Mouse (Mus musculus) embryonic facial prominence, embryonic 12.5 days (tissue): ENCODE data around the gene Glcci1. TPM values are rescaled to one million over a fixed set of nuclear protein-coding genes. Genes with fewer than 3 reads are reported as not detected.

ENCODE experiments used
- ATAC-seq: fragments of 200-750 bp; cut with Nextera tagmentation; 2 replicates; pipeline ENCODE4 v1.8.0; 2017; ENCODE audit not compliant: insufficient number of reproducible peaks, insufficient read depth, low FRiP score, low TSS enrichment
- H3K27ac ChIP-seq: fragments of 300-500 bp; sonication (generic); 2 replicates; pipeline ENCODE4 v1.5.1; 2016; ENCODE audit warnings: mild to moderate bottlenecking
- H3K27me3 ChIP-seq: fragments of 300-500 bp; sonication (generic); 2 replicates; pipeline ENCODE4 v1.6.1; 2016; ENCODE audit warnings: mild to moderate bottlenecking, moderate library complexity
- H3K36me3 ChIP-seq: fragments of 300-500 bp; sonication (generic); 2 replicates; pipeline ENCODE4 v1.6.1; 2016; ENCODE audit warnings: mild to moderate bottlenecking
- H3K4me1 ChIP-seq: fragments of 300-500 bp; sonication (generic); 2 replicates; pipeline ENCODE4 v1.6.1; 2016
- H3K4me2 ChIP-seq: fragments of 300-500 bp; sonication (generic); replicated peaks from 2 replicates; pipeline ENCODE4 v1.6.1; 2016; ENCODE audit warnings: mild to moderate bottlenecking, moderate library complexity
- H3K4me3 ChIP-seq: fragments of 300-500 bp; sonication (generic); 2 replicates; pipeline ENCODE4 v1.5.1; 2016; ENCODE audit warnings: mild to moderate bottlenecking
- H3K9ac ChIP-seq: fragments of 300-500 bp; sonication (generic); 2 replicates; pipeline ENCODE4 v1.6.1; 2016; ENCODE audit warnings: mild to moderate bottlenecking, moderate library complexity
- H3K9me3 ChIP-seq: fragments of 300-500 bp; sonication (generic); 2 replicates; pipeline ENCODE4 v1.6.1; 2016; ENCODE audit warnings: mild to moderate bottlenecking, moderate library complexity
- WGBS: fragments of 180-500 bp; shearing (Covaris S2); methylation state at CpG from one replicate; pipeline ENCODE4 v1.1.7; 2016; 5-methylcytosine and 5-hydroxymethylcytosine counted together
- polyA plus RNA-seq: library from polyadenylated mRNA; unstranded; fragments of >200 nt; fragmentation: Nextera tagmentation; extraction: Ambion mirVana; gene quantifications from 2 replicates; pipeline ENCODE4 v1.2.1, GENCODE M21; 2016

The Glcci1 gene
- polyA plus RNA-seq, 1 experiment from 2014 or later: 15.9 TPM

DNA sequence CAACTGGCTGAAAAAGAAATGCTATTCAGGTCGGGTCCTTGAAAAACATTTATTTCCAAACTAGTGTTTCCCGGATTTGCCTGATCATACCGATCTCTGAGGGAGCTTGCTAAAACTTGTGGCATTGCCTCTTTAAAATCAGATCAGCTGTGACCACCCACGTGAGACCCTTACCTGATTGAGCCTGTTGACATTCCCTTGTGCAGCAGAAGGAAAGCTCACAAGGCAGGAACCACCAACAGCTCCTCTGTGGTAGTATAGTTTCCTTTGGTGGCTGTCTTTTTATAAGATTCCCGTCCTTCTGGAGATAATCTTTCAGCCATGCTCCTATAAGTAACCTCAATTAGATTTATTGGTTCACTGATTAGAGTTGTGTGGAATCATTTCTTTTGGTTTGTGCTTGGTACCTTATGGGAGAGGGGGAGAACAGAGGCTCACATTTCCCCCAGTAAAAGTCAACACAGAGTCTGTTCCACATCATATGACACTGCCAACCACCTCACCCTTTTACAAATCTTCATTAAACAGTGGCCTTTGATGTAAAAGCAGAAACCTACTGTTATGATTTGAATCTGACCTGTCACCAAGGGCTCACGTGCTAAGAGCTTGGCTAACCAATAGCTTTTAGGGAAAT lies 12.0 kb upstream of the Glcci1 start:
- ATAC-seq: no peak
- WGBS: 61% methylated on average over 6 of the region's 6 CpGs
- Histone ChIP-seq H3K27me3 (no peaks in the 10 kb centered on the region), H3K9me3 (no peaks in the 10 kb centered on the region), H3K27ac (no peak overlapping the region), H3K4me3 (no peak overlapping the region), H3K36me3 (no peaks in the 10 kb centered on the region), H3K9ac (no peak overlapping the region), H3K4me1 (no peaks in the 10 kb centered on the region), H3K4me2 (no peak overlapping the region)

DNA sequence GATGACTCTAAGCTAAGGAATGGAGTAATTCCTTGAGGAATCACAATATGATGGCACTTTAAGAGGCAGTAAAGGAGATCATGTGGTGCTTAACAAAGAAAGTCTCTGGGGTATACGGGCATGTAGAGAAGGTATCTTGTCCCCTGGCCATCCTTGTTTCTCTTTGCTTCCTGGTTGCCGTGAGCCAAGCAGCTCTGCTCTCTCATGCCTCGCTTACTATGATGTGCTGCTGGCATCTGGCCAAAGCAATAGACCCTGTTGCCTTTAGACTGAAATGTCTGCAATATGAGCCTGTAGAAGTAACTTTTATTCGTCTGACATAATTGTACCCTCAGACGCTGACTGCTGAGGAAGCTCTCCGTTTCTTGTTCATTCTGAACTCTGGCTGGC lies 11.5 kb upstream of the Glcci1 start:
- H3K9ac ChIP-seq: no peak overlapping the region
- H3K4me3 ChIP-seq: no peak overlapping the region
- no peaks in the 10 kb centered on the region for H3K27me3 ChIP-seq
- no peaks in the 10 kb centered on the region for H3K9me3 ChIP-seq
- no peaks in the 10 kb centered on the region for H3K36me3 ChIP-seq
- no peak overlapping the region for H3K27ac ChIP-seq
- ATAC-seq: no peak
- WGBS: 54% methylated on average over 6 of the region's 6 CpGs
- H3K4me2 ChIP-seq: no peak overlapping the region
- H3K4me1 ChIP-seq: no peaks in the 10 kb centered on the region

DNA sequence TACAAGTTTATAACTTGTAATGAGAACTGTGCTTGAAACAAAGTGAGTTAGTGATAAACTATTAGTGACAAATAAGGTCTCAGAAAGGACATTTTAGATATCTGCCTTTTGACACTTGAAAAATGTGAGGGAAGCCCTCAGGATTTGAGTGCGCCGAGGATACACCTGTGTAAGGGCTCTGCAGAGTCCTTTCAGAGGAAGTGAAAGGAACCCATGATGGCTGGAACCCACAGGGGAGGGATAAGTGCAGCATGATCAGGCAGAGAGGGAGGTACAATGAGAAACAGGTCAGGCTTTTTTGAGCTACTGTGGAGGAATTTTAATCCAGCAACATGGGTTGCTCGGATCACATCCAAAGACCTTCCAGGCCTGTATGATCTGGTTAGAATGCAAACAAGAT lies 10.4 kb upstream of the Glcci1 start:
- Histone ChIP-seq H3K27ac (no peak overlapping the region), H3K36me3 (no peaks in the 10 kb centered on the region), H3K27me3 (no peaks in the 10 kb centered on the region), H3K4me1 (no peaks in the 10 kb centered on the region), H3K9ac (no peak overlapping the region), H3K4me3 (no peak overlapping the region), H3K4me2 (no peak overlapping the region), H3K9me3 (no peaks in the 10 kb centered on the region)
- 82% methylated on average over 3 of the region's 3 CpGs for WGBS
- no peak for ATAC-seq

DNA sequence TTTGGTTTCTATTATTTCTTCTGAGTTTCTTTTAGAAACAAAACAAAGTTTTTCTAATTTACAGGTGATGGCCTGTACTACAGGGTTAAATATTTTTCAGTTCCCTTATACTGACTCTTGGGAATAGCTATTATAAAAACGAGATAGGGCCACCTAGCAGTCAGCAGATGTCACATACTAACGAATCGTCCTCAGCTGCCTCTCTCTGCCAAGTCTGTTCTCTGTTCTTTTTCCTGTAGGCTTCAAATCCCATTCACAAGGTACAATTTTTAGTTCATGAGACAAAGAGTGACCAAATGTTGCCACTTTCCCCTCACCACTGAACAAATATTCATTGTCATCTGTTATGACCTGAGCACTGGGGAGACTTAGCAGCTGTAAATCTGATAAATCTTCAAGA lies 5.4 kb upstream of the Glcci1 start:
- no peak for ATAC-seq

DNA sequence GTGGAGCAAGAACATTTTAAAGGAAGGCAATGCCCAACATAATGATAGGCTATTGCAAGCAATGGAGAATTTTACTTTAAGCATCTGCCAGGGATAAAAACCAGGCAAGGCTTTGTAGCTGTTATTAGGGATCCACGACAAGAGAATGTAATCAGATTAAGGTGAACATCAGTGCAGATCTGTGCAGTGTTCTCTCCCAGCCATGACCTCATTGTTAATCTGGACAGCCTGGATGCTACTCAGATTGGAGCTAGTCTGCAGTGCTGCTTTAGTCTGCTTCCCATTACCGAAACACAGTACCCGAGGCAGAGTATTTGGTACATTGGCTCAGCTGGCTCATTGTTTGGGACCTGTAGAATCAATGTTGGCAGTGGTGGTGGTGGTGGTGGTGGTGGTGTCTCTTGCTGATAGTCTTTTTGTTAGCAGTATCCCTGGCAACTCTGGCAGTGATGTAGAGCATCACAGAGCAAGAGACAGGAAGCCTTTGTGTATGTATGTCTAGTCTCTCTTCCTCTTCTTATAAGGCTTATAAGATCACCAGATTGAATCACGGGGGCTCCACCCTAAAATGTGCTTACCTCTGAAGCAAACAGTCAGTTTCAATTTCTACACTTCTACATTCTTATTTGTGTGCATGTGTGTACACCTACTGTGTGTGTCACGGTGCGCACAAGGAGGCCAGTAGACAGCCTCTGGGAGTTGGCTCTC lies 4.7 kb upstream of the Glcci1 start:
- no peak overlapping the region for H3K27ac ChIP-seq
- H3K4me2 ChIP-seq: no peak overlapping the region
- 80% methylated on average over 6 of the region's 6 CpGs for WGBS
- no peaks in the 10 kb centered on the region for H3K4me1 ChIP-seq
- no peak for ATAC-seq
- H3K27me3 ChIP-seq: no peaks in the 10 kb centered on the region
- no peaks in the 10 kb centered on the region for H3K9me3 ChIP-seq
- no peak overlapping the region for H3K9ac ChIP-seq
- no peaks in the 10 kb centered on the region for H3K36me3 ChIP-seq
- no peak overlapping the region for H3K4me3 ChIP-seq

More for the DNA sequence above, 5.4 kb upstream of the Glcci1 start:
- Histone ChIP-seq H3K4me3 (no peak overlapping the region), H3K4me2 (no peak overlapping the region), H3K27ac (no peak overlapping the region), H3K9ac (no peak overlapping the region), H3K9me3 (no peaks in the 10 kb centered on the region), H3K36me3 (no peaks in the 10 kb centered on the region), H3K4me1 (no peaks in the 10 kb centered on the region), H3K27me3 (no peaks in the 10 kb centered on the region)
- WGBS: 46% methylated on average over 3 of the region's 3 CpGs

DNA sequence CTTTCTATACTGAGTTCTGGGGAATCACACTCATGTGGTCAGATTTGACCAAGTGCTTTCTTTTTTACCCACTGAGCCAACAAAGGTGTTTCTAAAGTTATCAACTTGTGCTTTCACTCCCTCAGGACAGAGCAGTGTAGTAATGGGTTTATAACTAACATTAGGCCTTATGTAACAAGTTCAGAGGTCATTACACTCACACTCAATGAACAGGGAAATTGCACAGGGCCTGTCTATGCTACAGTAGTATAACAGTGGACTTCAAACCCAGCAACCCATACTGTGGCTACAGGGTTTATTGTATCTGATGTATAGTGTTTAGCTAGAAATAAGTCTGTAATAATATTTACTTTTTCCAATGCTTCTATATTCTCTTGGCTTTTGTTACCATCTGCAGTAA lies 2.8 kb upstream of the Glcci1 start:
- Histone ChIP-seq H3K36me3 (no peaks in the 10 kb centered on the region), H3K9ac (no peak overlapping the region), H3K4me1 (peaks cover 4% of the 10 kb centered on the region), H3K27me3 (no peaks in the 10 kb centered on the region), H3K4me3 (no peak overlapping the region), H3K4me2 (no peak overlapping the region), H3K27ac (no peak overlapping the region), H3K9me3 (no peaks in the 10 kb centered on the region)
- no peak for ATAC-seq

DNA sequence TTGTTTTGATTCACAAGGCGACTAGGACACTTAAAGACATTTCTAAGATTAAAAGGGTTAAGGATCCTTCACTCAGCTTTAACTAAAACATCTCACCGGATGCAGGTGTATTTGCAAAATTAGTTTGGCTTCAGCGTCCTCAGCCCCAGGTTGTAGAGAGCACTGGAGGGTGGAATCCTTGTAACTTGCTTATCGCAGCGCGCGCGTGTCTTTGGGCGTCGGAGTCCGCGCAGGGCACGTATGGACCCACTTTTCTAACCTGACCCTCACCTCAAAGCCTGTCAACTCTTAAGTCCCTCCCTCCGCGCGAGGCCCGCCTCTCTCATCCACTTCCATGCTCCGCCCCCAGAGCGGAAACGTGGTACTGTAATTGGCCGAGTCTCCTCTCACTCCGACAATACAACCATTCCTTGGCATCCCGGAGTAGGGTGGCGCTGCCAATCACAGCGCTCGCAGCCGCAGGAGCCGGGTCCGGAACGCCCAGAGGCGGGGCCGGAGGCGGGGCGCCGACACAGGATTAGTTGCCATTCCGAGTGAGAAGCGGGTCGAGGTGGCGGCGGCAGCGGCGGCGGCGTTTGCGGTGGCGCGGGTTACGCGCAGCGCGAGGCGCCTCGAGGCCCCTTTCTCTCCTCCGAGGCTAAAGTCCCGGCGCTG lies 390 bp upstream of the Glcci1 start:
- WGBS: under 1% methylated on average over 53 of the region's 56 CpGs
- Histone ChIP-seq H3K36me3 (no peaks in the 10 kb centered on the region), H3K9me3 (no peaks in the 10 kb centered on the region), H3K27ac (peak overlapping the region; percentile 98), H3K4me2 (peak overlapping the region; percentile 56), H3K9ac (peak overlapping the region; percentile 98), H3K27me3 (no peaks in the 10 kb centered on the region), H3K4me1 (peaks cover 17% of the 10 kb centered on the region), H3K4me3 (peak overlapping the region; percentile 93)
- peak; percentile 99 for ATAC-seq

DNA sequence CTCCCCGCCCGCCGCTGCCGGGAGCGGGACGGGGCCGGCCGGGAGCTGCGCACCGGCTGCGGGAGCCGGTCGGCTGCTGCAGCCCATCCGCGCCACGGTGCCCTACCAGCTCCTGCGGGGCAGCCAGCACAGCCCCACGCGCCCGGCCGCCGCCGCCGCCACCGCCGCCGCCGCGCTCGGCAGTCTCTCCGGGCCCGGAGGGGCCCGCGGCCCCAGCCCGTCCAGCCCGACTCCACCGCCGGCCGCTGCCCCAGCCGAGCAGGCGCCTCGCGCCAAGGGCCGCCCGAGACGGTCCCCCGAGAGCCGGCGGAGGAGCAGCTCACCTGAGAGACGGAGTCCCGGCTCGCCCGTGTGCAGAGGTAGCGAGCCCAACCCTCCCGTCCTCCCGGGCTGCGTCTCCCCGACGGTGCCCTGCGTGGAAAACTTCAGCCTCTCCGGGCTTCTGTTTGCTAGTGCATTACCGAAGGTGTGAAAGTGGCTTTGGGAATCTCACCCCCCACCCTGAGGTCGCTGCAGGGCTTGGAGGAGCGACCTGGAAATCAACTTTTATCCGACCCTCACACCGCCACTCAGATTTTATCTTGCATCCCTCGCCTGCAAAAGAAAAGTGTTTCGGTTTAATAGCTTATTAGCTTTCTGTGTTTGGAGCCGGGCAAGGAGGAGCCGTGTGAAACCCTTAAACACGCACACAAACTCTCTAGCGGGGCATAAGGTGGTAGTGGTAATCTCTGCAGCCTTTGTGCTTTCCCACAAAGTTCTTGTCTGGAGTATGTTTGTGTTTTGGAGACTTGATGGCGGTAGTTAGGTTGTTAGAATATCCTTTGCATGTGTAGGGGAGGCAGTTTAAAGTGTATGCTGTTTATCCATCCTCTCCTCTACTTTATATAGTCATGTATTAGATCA lies 812 bp downstream of the Glcci1 start:
- ATAC-seq: peak; percentile 11
- Histone ChIP-seq H3K9ac (peak overlapping the region; percentile 98), H3K27ac (peak overlapping the region; percentile 98), H3K36me3 (no peaks in the 10 kb centered on the region), H3K4me3 (peak overlapping the region; percentile 93), H3K27me3 (no peaks in the 10 kb centered on the region), H3K4me2 (peak overlapping the region; percentile 56), H3K4me1 (peaks cover 17% of the 10 kb centered on the region), H3K9me3 (no peaks in the 10 kb centered on the region)
- WGBS: under 1% methylated on average over 60 of the region's 73 CpGs

DNA sequence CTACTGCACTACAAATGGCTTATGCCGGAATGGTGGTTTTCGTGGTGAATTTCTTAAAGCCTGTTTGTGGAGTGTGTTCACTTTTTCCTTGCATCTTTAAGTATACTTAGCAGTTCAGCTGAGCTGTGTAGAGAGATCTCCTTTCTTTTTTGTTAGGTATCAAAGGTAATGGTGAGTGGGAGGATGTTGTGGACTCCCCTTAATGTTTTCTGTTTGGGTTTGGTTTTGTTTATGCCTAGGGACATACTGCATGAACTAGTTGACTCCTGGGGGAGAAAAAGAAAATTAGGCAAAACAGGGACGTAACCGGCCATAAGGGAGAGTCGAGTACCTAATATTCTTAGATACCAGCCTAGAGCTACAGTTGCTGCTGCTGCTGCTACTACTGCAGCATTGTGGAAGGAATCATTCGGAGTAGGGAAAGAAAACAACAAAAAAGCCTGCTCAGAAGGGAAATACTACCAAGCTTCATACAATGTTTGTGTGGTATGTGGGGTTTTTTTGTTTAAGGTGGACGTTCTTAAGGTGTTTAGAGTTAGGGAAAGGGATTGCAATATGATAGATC lies 1.5 kb downstream of the Glcci1 start:
- Histone ChIP-seq H3K27me3 (no peaks in the 10 kb centered on the region), H3K4me3 (peak overlapping the region; percentile 93), H3K36me3 (no peaks in the 10 kb centered on the region), H3K27ac (peak overlapping the region; percentile 98), H3K9ac (peak overlapping the region; percentile 98), H3K9me3 (no peaks in the 10 kb centered on the region), H3K4me2 (peak overlapping the region; percentile 56), H3K4me1 (peaks cover 17% of the 10 kb centered on the region)
- WGBS: 9% methylated on average over 7 of the region's 7 CpGs
- no peak for ATAC-seq

DNA sequence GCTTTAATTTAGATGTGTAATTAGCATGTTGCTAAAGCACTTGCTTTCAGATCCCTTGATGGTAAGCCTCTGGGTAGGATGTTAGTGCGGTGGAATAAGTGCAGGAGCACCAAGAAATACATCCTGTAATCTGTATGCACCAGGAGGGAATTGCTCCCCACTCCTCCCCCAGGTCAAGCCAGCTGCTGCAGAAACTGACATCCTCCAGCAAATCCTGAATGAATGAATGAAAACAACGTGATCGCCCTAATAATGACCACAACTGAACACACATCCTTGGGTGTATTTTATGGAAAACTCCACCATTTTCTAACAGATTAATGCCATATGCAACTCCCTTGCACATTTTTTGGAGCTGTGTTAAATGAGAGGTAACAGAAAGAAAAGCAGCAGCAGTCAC lies 2.0 kb downstream of the Glcci1 start:
- H3K4me2 ChIP-seq: peak overlapping the region; percentile 56
- no peak for ATAC-seq
- no peak overlapping the region for H3K27ac ChIP-seq
- H3K9me3 ChIP-seq: no peaks in the 10 kb centered on the region
- H3K4me1 ChIP-seq: peaks cover 17% of the 10 kb centered on the region
- WGBS: 7% methylated on average over 3 of the region's 3 CpGs
- H3K4me3 ChIP-seq: peak overlapping the region; percentile 93
- no peaks in the 10 kb centered on the region for H3K27me3 ChIP-seq
- H3K9ac ChIP-seq: peak overlapping the region; percentile 98; the same call in 1 of the 2 replicates
- no peaks in the 10 kb centered on the region for H3K36me3 ChIP-seq

DNA sequence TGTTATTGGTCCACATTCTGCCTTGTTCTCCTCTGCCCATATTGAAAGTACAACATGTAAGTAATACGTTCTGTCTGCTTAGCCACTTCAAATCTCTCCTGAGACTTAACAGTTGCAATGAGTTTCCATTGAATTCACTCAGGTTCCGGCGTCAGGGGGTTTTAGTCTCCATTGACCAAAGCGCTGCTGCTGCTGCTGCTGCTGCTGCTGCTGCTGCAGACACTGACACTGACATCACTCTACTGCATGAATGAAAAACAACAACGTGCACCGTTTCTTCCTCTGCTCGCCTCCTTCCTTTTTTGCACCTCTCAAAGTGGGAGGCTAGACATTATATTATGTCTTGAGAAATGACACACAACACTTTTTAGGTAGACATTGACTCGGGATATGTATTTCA lies 3.0 kb downstream of the Glcci1 start:
- no peak for ATAC-seq
- 24% methylated on average over 8 of the region's 8 CpGs for WGBS
- H3K9ac ChIP-seq: 0 out of 2 replicates have a peak overlapping the region, but pooled peaks have one; percentile 15

More for the DNA sequence above, 3.0 kb downstream of the Glcci1 start:
- Histone ChIP-seq H3K4me1 (peaks cover 17% of the 10 kb centered on the region), H3K36me3 (no peaks in the 10 kb centered on the region), H3K27me3 (no peaks in the 10 kb centered on the region), H3K4me2 (peak overlapping the region; percentile 56), H3K27ac (no peak overlapping the region), H3K9me3 (no peaks in the 10 kb centered on the region), H3K4me3 (peak overlapping the region; percentile 93)
